Mouse (Mus musculus): ENCODE data around the gene Nfam1.
A peak's percentile ranks its signal among the peaks of the same experiment; 100 is the strongest.

Nfam1 gene

GRCm38 (mm10) chr15:83038812-83039211 lies 5.7 kb upstream of the Nfam1 start:
- DNase-seq (ENCODE audit: low spot score), result no peak

- peak; percentile 85 for DNase-seq (ENCODE audit: low spot score)
Measured at GRCm38 (mm10) chr15:83037755-83038483, 4.8 kb upstream of the Nfam1 start.

GRCm38 (mm10) chr15:83036900-83037519 lies 3.9 kb upstream of the Nfam1 start:
- no peak for DNase-seq (ENCODE audit: low spot score)

- DNase-seq (ENCODE audit: low spot score), result no peak
Measured at GRCm38 (mm10) chr15:83036089-83036488, 3.0 kb upstream of the Nfam1 start.

- DNase-seq (ENCODE audit: low spot score), result no peak
Measured at GRCm38 (mm10) chr15:83034275-83034977, 1.3 kb upstream of the Nfam1 start.

- no peak for DNase-seq (ENCODE audit: low spot score)
Measured at GRCm38 (mm10) chr15:83030884-83031283, 2.2 kb downstream of the Nfam1 start.

GRCm38 (mm10) chr15:83029725-83030718 lies 3.1 kb downstream of the Nfam1 start:
- no peak for DNase-seq (ENCODE audit: low spot score)

GRCm38 (mm10) chr15:83026129-83026528 lies 7.0 kb downstream of the Nfam1 start:
- no peak for DNase-seq (ENCODE audit: low spot score)

GRCm38 (mm10) chr15:83025041-83025760 lies 7.9 kb downstream of the Nfam1 start:
- DNase-seq (ENCODE audit: low spot score), result no peak

- DNase-seq (ENCODE audit: low spot score), result no peak
Measured at GRCm38 (mm10) chr15:83022947-83023346, 10.2 kb downstream of the Nfam1 start.

GRCm38 (mm10) chr15:83010990-83011664 lies 22.0 kb downstream of the Nfam1 start:
- DNase-seq (ENCODE audit: low spot score), result no peak

GRCm38 (mm10) chr15:83010423-83010822 lies 22.7 kb downstream of the Nfam1 start:
- no peak for DNase-seq (ENCODE audit: low spot score)

GRCm38 (mm10) chr15:83009532-83009931 lies 23.6 kb downstream of the Nfam1 start:
- DNase-seq (ENCODE audit: low spot score), result no peak

GRCm38 (mm10) chr15:83008761-83009423 lies 24.2 kb downstream of the Nfam1 start:
- no peak for DNase-seq (ENCODE audit: low spot score)

GRCm38 (mm10) chr15:83007346-83007920 lies 25.7 kb downstream of the Nfam1 start:
- DNase-seq (ENCODE audit: low spot score), result no peak

- DNase-seq (ENCODE audit: low spot score), result peak; percentile 87
Measured at GRCm38 (mm10) chr15:83002665-83003548, 30.2 kb downstream of the Nfam1 start.

GRCm38 (mm10) chr15:82998811-82999221 lies 34.3 kb downstream of the Nfam1 start:
- DNase-seq (ENCODE audit: low spot score), result no peak

GRCm38 (mm10) chr15:82996431-82996830 lies 36.7 kb downstream of the Nfam1 start:
- DNase-seq (ENCODE audit: low spot score), result no peak

GRCm38 (mm10) chr15:82995239-82995638 lies 37.9 kb downstream of the Nfam1 start:
- DNase-seq (ENCODE audit: low spot score), result no peak

Measured in layer of hippocampus, adult 9-10 months (tissue).